Mouse (Mus musculus): ENCODE results near the gene Fancc.
A peak's percentile ranks its signal among the peaks of the same experiment; 100 is the strongest.

Fancc gene

DNA sequence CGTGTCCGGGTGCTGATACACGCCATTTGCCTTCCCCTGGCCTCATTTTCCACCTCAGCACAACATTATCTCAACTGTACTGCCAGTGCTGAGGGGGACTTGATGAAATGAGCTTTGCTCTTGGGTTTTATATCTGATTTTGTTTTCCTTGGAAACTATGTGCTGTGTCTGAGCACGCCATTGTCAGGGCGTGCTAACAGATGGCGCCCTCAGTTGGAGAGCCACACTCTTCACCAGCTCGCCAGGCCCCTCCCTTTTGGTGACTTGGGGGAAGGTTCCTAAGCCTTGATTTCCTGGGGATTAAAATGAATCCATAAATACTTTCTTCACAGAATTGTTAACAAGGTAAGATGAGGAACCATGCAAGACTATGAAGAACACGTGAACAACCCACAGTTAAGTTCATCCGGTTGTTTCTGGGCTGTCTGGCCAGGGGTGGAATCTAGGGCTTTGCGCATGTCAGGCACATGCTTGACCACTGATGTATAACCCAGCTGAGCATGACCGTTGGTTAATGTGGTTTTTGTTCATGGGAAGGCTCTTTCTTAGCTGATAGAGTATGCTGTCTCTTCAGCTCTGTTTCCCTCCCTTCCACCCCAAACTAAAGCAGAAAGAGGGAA lies 210.5 kb downstream of the Fancc start:
- DNase-seq = no peak

DNA sequence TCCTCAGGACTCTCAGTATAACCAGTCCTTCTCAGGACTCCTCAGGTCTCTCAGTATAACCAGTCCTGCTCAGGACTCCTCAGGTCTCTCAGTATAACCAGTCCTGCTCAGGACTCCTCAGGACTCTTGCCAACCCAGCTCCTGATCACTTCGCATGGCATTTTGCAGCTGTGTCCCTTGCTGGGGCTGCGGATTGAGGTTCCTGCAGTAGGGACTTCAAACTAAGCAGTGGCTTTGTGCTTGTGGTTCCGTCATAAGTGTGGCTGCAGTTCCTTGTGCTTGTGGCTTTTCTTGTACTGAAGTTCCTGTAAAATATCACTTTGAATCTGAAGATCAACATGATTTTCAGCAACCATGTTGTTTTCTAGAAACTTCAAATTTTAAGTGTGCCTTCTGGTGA lies 212.3 kb downstream of the Fancc start:
- no peak for DNase-seq

DNA sequence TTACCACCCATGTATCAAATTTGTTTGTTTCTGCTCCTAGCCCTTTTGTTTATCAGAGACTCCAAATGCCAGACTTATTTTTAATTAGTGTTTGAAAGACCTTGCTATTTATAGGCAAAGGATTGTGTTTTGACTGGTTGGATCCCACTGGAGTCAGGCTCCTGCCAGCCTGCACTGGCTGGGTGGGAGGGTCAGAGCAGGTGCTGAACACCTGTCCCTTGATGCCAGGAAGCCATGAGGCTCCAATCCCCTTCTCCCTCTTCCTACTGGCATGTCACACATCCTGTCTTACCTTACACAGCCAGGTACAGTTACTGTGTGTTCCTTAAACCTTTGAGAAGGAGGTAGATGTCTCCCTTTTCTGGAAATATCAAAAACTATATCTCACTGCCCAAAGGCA lies 213.8 kb downstream of the Fancc start:
- DNase-seq = no peak

DNA sequence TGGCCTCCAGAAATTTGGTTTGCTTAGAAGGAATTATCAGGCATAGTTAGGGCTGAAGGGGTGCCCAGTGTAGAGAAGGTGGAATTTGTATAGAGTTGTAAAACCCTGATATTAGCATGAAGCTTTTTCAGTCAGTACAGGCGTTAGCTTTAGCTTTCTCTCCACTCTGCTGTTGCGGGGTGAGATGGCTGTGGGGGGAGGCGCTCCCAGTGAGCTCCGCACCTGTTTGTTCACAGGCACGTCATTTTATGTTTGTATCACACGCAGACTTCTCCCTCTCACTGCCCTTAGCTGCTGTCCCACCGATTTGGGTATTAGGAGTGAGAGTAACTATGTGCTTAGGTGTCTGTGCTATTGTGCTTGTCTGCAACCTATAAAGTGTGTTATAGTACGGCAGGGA lies 215.9 kb downstream of the Fancc start:
- no peak for DNase-seq

- DNase-seq = no peak
Observed at GRCm38 (mm10) chr13:63280344-63280743, 216.7 kb downstream of the Fancc start.

DNA sequence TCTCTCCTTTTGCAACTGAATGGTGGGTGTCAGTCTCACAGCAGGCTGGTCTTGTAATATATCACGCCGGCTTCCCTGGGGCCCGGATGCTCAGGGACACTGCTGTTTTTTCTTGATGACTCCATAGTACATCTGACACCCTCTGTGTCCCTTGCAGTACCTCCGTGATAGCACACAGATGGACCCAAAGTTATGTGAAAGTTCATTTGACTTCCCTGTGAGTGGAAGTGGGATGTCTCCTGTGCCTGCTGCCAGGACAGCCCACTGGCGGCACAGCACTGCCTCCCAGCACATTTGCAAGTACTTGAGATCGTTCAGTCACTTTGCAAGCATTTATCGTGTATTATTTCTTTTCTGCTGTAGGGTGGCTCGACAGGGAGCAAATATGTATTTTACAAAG lies 217.3 kb downstream of the Fancc start:
- DNase-seq = no peak

DNA sequence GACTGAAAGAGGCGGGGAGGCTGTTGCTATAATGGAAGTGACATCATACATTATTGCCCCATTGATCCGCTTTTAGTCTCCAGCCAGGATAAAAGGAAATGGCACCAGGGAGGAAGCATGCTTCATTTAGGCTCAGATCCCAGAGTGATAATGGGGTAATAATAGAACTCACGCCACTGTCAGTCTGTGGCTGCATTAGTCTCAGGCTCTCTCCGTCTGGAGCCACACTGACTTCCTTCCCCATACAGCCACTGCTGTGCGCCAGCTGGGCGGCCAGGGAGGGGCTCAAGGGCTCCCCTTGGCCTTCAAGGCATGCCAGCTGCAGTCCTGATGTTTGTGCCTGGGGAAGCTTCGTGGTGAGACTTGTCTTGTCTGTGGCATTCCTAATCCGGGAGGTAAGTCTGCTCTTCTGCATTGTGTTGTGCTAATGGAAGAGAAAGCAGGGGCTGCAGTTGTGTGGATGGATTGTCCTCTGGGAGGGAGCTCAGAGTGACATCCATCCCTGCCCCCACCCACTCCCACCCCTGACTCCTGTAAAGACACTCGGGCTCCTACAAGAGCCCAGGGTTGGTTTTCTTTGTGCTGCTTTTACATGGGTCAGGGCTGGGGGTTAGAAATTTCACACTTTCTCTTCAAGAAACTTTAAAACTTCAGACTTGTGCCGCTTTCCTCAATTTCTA lies 218.1 kb downstream of the Fancc start:
- peak; percentile 36 for DNase-seq

DNA sequence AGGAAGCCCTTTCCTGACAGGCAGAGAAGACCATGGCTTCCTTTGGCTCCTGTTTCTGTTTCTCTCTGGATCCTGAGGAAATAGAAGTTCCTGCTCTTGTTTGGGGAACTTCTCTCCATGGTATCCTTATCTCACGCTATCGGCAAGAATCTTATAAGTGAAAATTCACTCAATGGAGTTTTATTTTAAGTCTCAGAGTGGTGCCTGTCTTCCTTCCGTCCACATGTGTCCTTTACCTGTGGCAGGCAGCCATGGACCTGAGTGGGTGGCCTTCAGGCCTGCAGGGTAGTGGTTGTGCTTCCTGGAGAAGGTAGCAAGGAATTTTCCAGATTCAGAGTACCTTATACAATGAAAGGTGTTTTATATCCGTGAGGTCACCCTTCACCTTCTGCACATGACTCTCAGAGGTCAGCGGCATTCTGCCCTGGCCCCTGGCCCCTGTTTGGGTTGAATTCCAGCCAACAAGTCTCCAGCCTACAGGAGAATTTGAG lies 218.9 kb downstream of the Fancc start:
- DNase-seq = no peak

DNA sequence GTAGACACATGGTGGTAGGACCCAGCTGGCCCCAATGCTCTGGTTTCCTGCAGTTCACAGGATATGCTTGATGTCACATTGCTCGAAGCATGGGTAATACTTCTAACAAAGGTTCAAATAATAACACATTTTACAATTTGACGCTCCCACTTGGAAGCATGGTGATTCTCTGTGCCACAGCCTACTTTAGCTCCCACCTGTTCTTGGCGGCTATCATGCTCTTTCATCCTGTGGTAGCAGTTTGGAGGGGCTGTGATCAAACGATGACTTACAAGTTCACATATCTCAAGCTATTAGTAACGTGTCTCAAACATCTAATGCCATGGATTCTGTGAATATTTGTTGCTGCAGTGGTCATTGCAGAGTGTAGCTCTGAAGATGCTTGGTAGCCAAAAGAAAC lies 219.8 kb downstream of the Fancc start:
- no peak for DNase-seq

GRCm38 (mm10) chr13:63276389-63276788 lies 220.7 kb downstream of the Fancc start:
- no peak for DNase-seq

DNA sequence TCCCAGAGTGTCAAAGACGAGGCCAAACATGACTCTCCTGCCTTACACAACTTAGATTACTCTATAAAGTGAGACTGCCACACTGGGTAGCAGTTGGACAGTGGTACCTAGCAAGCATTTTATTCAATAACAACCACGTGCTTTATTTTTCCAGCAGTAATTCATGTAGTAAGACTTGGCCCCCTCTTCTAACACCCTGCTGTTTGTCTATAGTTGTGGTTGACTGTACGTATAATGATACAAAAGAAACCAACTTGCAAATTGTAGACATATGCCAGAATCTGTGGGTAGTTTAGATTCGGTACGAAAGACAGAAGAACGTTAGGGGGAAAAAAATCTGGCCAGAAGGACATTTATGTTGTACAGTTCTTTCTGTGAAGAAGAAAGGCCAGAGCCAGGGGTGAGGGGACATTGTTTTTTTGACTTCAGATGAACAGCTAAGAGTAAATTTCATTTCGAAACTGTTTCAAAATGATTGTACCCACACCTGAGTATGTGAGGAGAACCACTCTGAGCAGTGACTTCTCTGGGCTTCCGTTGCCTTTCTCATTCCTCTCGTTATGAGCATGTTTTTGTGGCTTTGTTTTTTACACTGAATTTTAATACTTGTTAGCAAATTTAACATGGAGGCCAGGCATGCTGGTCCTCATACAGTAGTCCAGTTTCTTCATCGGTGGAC lies 222.5 kb downstream of the Fancc start:
- DNase-seq = no peak

- DNase-seq = no peak
Observed at GRCm38 (mm10) chr13:63273859-63274258, 223.2 kb downstream of the Fancc start.

- DNase-seq = peak; percentile 82
Observed at GRCm38 (mm10) chr13:63272602-63273229, 224.4 kb downstream of the Fancc start.

DNA sequence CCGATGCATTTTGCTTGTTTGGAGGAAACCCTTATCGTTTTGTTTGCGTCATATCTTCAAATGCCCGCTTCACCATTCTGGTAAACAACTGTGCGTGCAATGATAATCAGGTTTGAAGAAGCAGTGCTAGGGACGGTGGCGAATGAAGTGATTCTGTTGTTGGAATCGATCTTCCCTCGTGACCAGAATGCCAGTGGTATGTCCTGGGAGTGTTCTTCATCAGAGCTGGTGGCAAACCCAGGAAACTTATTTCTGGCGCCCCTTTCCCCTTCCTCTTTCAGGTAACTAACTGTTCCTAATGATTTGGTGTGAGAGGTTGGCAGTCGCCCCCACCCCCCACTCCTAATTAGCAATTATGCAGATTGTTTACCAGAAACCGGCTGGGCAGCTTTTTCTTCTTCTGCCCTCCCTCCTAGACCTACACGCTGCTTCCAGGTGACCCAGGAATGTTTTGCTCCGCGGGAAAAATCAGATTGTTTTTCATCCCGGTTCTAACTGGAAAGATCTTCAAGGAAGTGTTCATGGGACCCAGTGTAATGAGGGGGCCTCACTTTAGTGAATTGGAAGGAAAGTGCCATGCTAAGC lies 225.0 kb downstream of the Fancc start:
- DNase-seq = no peak

DNA sequence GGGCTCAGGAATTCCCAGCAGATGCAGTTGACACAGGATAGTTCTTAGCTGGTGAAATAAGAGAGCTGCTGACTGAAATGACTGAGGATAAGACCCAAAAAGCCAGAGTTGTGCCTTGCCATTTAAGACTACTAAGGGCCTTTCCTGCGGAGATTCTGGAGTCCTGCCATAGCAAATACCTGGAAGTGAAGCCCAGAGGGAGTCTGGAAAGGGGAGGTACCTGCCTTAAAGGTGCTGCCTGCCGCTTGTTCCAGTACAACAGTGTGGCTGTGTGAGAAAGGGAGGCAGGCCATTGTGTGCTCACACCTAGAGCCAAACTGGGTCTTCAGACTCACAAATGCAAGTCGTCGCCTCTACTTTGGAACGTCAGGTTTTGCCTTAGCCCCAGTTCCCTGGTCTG lies 226.9 kb downstream of the Fancc start:
- no peak for DNase-seq

- no peak for DNase-seq
Observed at GRCm38 (mm10) chr13:63268776-63269175, 228.3 kb downstream of the Fancc start.

- no peak for DNase-seq
Observed at GRCm38 (mm10) chr13:63268371-63268770, 228.7 kb downstream of the Fancc start.

GRCm38 (mm10) chr13:63262168-63262957 lies 234.7 kb downstream of the Fancc start:
- no peak for DNase-seq

GRCm38 (mm10) chr13:63261676-63262075 lies 235.4 kb downstream of the Fancc start:
- no peak for DNase-seq

GRCm38 (mm10) chr13:63260753-63261631 lies 236.1 kb downstream of the Fancc start:
- DNase-seq = no peak

DNA sequence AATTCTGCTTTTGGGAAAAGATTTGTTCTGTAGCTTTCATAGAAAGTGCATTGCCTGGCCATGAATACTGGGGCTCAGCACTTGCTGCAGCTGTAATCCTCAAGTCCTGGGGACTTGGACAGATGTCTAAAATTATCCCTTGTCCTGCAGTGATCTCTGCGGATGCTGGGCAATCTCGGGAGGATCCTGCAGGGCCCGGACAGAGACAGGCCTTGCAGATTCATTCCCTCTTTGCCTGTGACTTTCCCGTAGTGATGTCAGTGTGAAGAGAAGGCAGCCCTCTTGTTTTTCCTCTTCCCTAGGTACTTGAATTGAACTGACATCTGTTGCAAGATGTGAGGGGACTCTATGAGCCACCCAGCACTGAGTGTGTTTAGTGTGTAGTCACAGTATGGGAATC lies 236.9 kb downstream of the Fancc start:
- DNase-seq = no peak
